Mouse (Mus musculus): ENCODE data around the gene Gm10283.
"Not testable (repeated sequence)": the region's sequence is repeated elsewhere in the genome, so short reads cannot be mapped to it uniquely, and the experiment has no call there.

The Gm10283 gene

GRCm38 (mm10) chr8:60503098-60503497 lies at the start of gene Gm10283:
Gene Gm10283 (minus strand): TSS chr8:60503198.
- no peak for DNase-seq (ENCODE audit: low spot score in 2 of 2)

GRCm38 (mm10) chr8:60534945-60535344 lies 31.9 kb upstream of the Gm10283 start:
- no peak for DNase-seq (ENCODE audit: low spot score in 2 of 2)

GRCm38 (mm10) chr8:60518286-60518685 lies 15.3 kb upstream of the Gm10283 start:
- no peak for DNase-seq (ENCODE audit: low spot score in 2 of 2)

- DNase-seq (ENCODE audit: low spot score in 2 of 2): no peak
Observed at GRCm38 (mm10) chr8:60505653-60506521, 2.9 kb upstream of the Gm10283 start, which contains the start of gene Aadat. Gene Aadat (plus strand): TSS chr8:60505932.

GRCm38 (mm10) chr8:60495046-60495445 lies 8.0 kb downstream of the Gm10283 start:
- DNase-seq (ENCODE audit: low spot score in 2 of 2): not testable (repeated sequence)

- no peak for DNase-seq (ENCODE audit: low spot score in 2 of 2)
Observed at GRCm38 (mm10) chr8:60494606-60495005, 8.4 kb downstream of the Gm10283 start.

GRCm38 (mm10) chr8:60492471-60492870 lies 10.5 kb downstream of the Gm10283 start:
- DNase-seq (ENCODE audit: low spot score in 2 of 2): no peak

- DNase-seq (ENCODE audit: low spot score in 2 of 2): no peak
Observed at GRCm38 (mm10) chr8:60491871-60492270, 11.1 kb downstream of the Gm10283 start.

- DNase-seq (ENCODE audit: low spot score in 2 of 2): no peak
Observed at GRCm38 (mm10) chr8:60490147-60490546, 12.9 kb downstream of the Gm10283 start.

GRCm38 (mm10) chr8:60466686-60467335 lies 36.2 kb downstream of the Gm10283 start:
- DNase-seq (ENCODE audit: low spot score in 2 of 2): no peak

GRCm38 (mm10) chr8:60449296-60449695 lies 53.7 kb downstream of the Gm10283 start:
- no peak for DNase-seq (ENCODE audit: low spot score in 2 of 2)

- no peak for DNase-seq (ENCODE audit: low spot score in 2 of 2)
Observed at GRCm38 (mm10) chr8:60444989-60445388, 58.0 kb downstream of the Gm10283 start.

GRCm38 (mm10) chr8:60438557-60438956 lies 64.4 kb downstream of the Gm10283 start:
- no peak for DNase-seq (ENCODE audit: low spot score in 2 of 2)

- no peak for DNase-seq (ENCODE audit: low spot score in 2 of 2)
Observed at GRCm38 (mm10) chr8:60436872-60437271, 66.1 kb downstream of the Gm10283 start.

- no peak for DNase-seq (ENCODE audit: low spot score in 2 of 2)
Observed at GRCm38 (mm10) chr8:60432649-60433048, 70.3 kb downstream of the Gm10283 start.

- DNase-seq (ENCODE audit: low spot score in 2 of 2): no peak
Observed at GRCm38 (mm10) chr8:60406358-60406757, 96.6 kb downstream of the Gm10283 start.

- DNase-seq (ENCODE audit: low spot score in 2 of 2): no peak
Observed at GRCm38 (mm10) chr8:60404994-60405548, 97.9 kb downstream of the Gm10283 start.

GRCm38 (mm10) chr8:60393675-60394074 lies 109.3 kb downstream of the Gm10283 start:
- DNase-seq (ENCODE audit: low spot score in 2 of 2): no peak

- DNase-seq (ENCODE audit: low spot score in 2 of 2): no peak
Observed at GRCm38 (mm10) chr8:60386589-60386988, 116.4 kb downstream of the Gm10283 start.
